Mouse (Mus musculus) embryonic fibroblast, embryonic 13.5 days (primary cell): ENCODE measurements around the gene Ramp1.

Experiments
- CTCF ChIP-seq: IDR thresholded peaks from 2 replicates; pipeline ENCODE4 v1.5.1; 2011; ENCODE audit warnings: mild to moderate bottlenecking, control low read depth, low read length, moderate library complexity, borderline replicate concordance; ENCODE audit not compliant: insufficient read depth
- POLR2A ChIP-seq: IDR thresholded peaks from 2 replicates; pipeline ENCODE4 v1.6.1; 2011; ENCODE audit warnings: low read depth, mild to moderate bottlenecking, control low read depth, low read length, moderate library complexity

GRCm38 (mm10) chr1:91239112-91239511 lies 59.5 kb downstream of the Ramp1 start:
- TF ChIP-seq CTCF (peak; percentile 42; the same call in 1 of the 2 replicates), POLR2A (no peak)
